ENCODE assay signal across 10 mouse cellular contexts in genomic region chr9:57220356-57220755, GRCm38 (mm10). TPM values are rescaled to one million over a fixed set of nuclear protein-coding genes. Genes with fewer than 3 reads are reported as not detected.
A peak's percentile ranks its signal among the peaks of the same experiment; 100 is the strongest.
DNase-seq lines count a peak whose midpoint lies in the region; ATAC-seq and TF ChIP-seq lines count a peak whose summit lies in the region.
"Had no signal": no experiment of that assay in that cellular context is flagged by ENCODE, and none has a peak within 500 bp of the region (broad histone marks: within the 10 kb centered on the region; RNA-seq: fewer than 3 reads in every experiment).

No protein-coding gene starts in this region.

- WGBS in heart, postnatal 0 days, result 10% methylated on average over 6 of the region's 6 CpGs
- WGBS in embryonic facial prominence, embryonic 14.5 days, result 17% methylated on average over 6 of the region's 6 CpGs

- intact Hi-C loops in left cerebral cortex, adult 2 months (cut with DNase I), result loop anchor here (1.0 to 10.0 kb wide), 2 partner anchors 58 to 326 kb away; no protein-coding TSS in a partner anchor

- H3K27me3 ChIP-seq in heart, postnatal 0 days (ENCODE audit: control insufficient read depth, insufficient read depth, low read length), result no peaks in the 10 kb centered on the region
- no peaks in the 10 kb centered on the region for H3K27me3 ChIP-seq in embryonic facial prominence, embryonic 14.5 days (replicated peaks; ENCODE audit: control insufficient read depth, insufficient read depth, low read length)
- H3K27me3 ChIP-seq: limb, embryonic 13.5 days; stomach, embryonic 15.5 days had no signal

- H3K27ac ChIP-seq in heart, postnatal 0 days (ENCODE audit: low read depth), result no peak overlapping the region
- no peak overlapping the region for H3K27ac ChIP-seq in embryonic facial prominence, embryonic 14.5 days (replicated peaks; ENCODE audit: low read depth, low read length)
- no peak overlapping the region for H3K27ac ChIP-seq in left cerebral cortex, adult 2 months
- H3K27ac ChIP-seq: limb, embryonic 13.5 days; stomach, embryonic 15.5 days had no signal

- no peaks in the 10 kb centered on the region for H3K4me1 ChIP-seq in heart, postnatal 0 days (ENCODE audit: control insufficient read depth, insufficient read depth)
- no peaks in the 10 kb centered on the region for H3K4me1 ChIP-seq in embryonic facial prominence, embryonic 14.5 days (ENCODE audit: control insufficient read depth, insufficient read depth, low read length)
- H3K4me1 ChIP-seq: limb, embryonic 13.5 days; stomach, embryonic 15.5 days had no signal

- TF ChIP-seq EP300 in heart, postnatal 0 days (IDR thresholded peaks at IDR 0.05; ENCODE audit: low read depth), result no peak

- H3K36me3 ChIP-seq in heart, postnatal 0 days (replicated peaks; ENCODE audit: control insufficient read depth, insufficient read depth, low read length), result no peaks in the 10 kb centered on the region
- H3K36me3 ChIP-seq in embryonic facial prominence, embryonic 14.5 days (ENCODE audit: control insufficient read depth, insufficient read depth, low read length), result no peaks in the 10 kb centered on the region
- H3K36me3 ChIP-seq: limb, embryonic 13.5 days; stomach, embryonic 15.5 days had no signal

- TF ChIP-seq CTCF in heart, postnatal 0 days (IDR thresholded peaks at IDR 0.05; ENCODE audit: low read depth), result peak; percentile 76
- TF ChIP-seq CTCF in left cerebral cortex, adult 2 months (IDR thresholded peaks at IDR 0.05), result peak; percentile 69

- DNase-seq in heart, postnatal 0 days (ENCODE audit: low spot score), result peak; percentile 18
- no peak for DNase-seq in heart, adult 9 months (ENCODE audit: low spot score in 2 of 2)
- peak; percentile 54 to 63 for DNase-seq in B cell, adult 2 months
- DNase-seq in WW6 (ENCODE audit: low read depth, low spot score), result peak; percentile 33
- peak; percentile 41 for DNase-seq in embryonic facial prominence, embryonic 14.5 days (ENCODE audit: low spot score)
- peak; percentile 30 to 39 for DNase-seq in left cerebral cortex, adult 2 months (ENCODE audit: extremely low spot score in 1 of 2, low spot score in 2 of 2)
- peak; percentile 71 for DNase-seq in retina, embryonic 14.5 days (ENCODE audit: low spot score)
- DNase-seq in ovary, adult 18-20 months (ENCODE audit: low spot score), result no peak

- no peaks in the 10 kb centered on the region for H3K9me3 ChIP-seq in heart, postnatal 0 days (replicated peaks; ENCODE audit: control insufficient read depth, low read length)
- no peaks in the 10 kb centered on the region for H3K9me3 ChIP-seq in embryonic facial prominence, embryonic 14.5 days (ENCODE audit: control insufficient read depth, low read length)
- H3K9me3 ChIP-seq: limb, embryonic 13.5 days; stomach, embryonic 15.5 days had no signal

- no peak overlapping the region for H3K4me3 ChIP-seq in heart, postnatal 0 days (ENCODE audit: low read depth, low read length)
- no peak overlapping the region for H3K4me3 ChIP-seq in embryonic facial prominence, embryonic 14.5 days (ENCODE audit: low read depth, low read length)
- no peak overlapping the region for H3K4me3 ChIP-seq in left cerebral cortex, adult 2 months
- H3K4me3 ChIP-seq: limb, embryonic 13.5 days; stomach, embryonic 15.5 days had no signal

- H3K9ac ChIP-seq in heart, postnatal 0 days (replicated peaks; ENCODE audit: low read depth, low read length), result no peak overlapping the region
- H3K9ac ChIP-seq in embryonic facial prominence, embryonic 14.5 days (ENCODE audit: low read depth, low read length), result no peak overlapping the region
- H3K9ac ChIP-seq: limb, embryonic 13.5 days; stomach, embryonic 15.5 days had no signal

- no peak overlapping the region for H3K4me2 ChIP-seq in heart, postnatal 0 days (ENCODE audit: low read depth, low read length)
- no peak overlapping the region for H3K4me2 ChIP-seq in embryonic facial prominence, embryonic 14.5 days (ENCODE audit: low read depth, low read length)
- H3K4me2 ChIP-seq: limb, embryonic 13.5 days; stomach, embryonic 15.5 days had no signal

- no peak for ATAC-seq in heart, postnatal 0 days (ENCODE audit: insufficient read depth, low read depth)
- no peak for ATAC-seq in embryonic facial prominence, embryonic 14.5 days (ENCODE audit: low read depth)

RNA-seq across cellular contexts. Expression of gene Trcg1, which starts 16.0 kb away (rescaled TPM):
- total RNA-seq in heart, postnatal 0 days (2014; rRNA removed; ENCODE audit: low replicate concordance), result not detected in 2 replicates
- polyA plus RNA-seq in heart, postnatal 0 days (2015; fragmentation: Nextera tagmentation; extraction: Ambion mirVana), result not detected in 2 replicates
- polyA plus RNA-seq in embryonic facial prominence, embryonic 14.5 days (2014; fragmentation: Nextera tagmentation; extraction: Ambion mirVana), result not detected in 2 replicates
- not detected for total RNA-seq in left cerebral cortex, adult 2 months (2021)
- polyA plus RNA-seq: limb, embryonic 13.5 days had no signal

RNA-seq across cellular contexts. Expression of gene 1700017B05Rik, which starts 42.1 kb away (rescaled TPM):
- total RNA-seq in heart, postnatal 0 days (2014; rRNA removed; ENCODE audit: low replicate concordance), result 11.0 and 16.3 TPM in 2 replicates
- 5.6 and 6.2 TPM in 2 replicates for polyA plus RNA-seq in heart, postnatal 0 days (2015; fragmentation: Nextera tagmentation; extraction: Ambion mirVana)
- polyA plus RNA-seq in embryonic facial prominence, embryonic 14.5 days (2014; fragmentation: Nextera tagmentation; extraction: Ambion mirVana), result 19.5 and 19.6 TPM in 2 replicates
- 10 to 100 TPM; 18.5 to 20.1 TPM for total RNA-seq in left cerebral cortex, adult 2 months (2021)

Comparison
In these comparisons a context has a peak if more than half of its experiments do, and no peak if none do; other contexts are left out.
1. DNase-seq: peak in heart, postnatal 0 days (single experiment), B cell, adult 2 months (2 of 2), WW6 (single experiment), embryonic facial prominence, embryonic 14.5 days (single experiment), left cerebral cortex, adult 2 months (2 of 2) and retina, embryonic 14.5 days (single experiment); none in heart, adult 9 months (0 of 2) and ovary, adult 18-20 months (single experiment).